Mouse (Mus musculus): ENCODE data around the gene Gm39653. TPM values are rescaled to one million over a fixed set of nuclear protein-coding genes. Genes with fewer than 3 reads are reported as not detected.
A peak's percentile ranks its signal among the peaks of the same experiment; 100 is the strongest.
"Not testable (repeated sequence)": the region's sequence is repeated elsewhere in the genome, so short reads cannot be mapped to it uniquely, and the experiment has no call there.

Gm39653 gene
- polyA plus RNA-seq, 1 experiment from 2014 or later: not detected

- 25% methylated on average over 2 of the region's 2 CpGs for WGBS
- H3K4me3 ChIP-seq: no peak overlapping the region
- H3K9me3 ChIP-seq: no peaks in the 10 kb centered on the region
- no peak overlapping the region for H3K9ac ChIP-seq
- no peak overlapping the region for H3K27ac ChIP-seq
- no peaks in the 10 kb centered on the region for H3K4me1 ChIP-seq
- ATAC-seq (ENCODE audit: borderline replicate concordance, extremely low read depth, low FRiP score, low TSS enrichment): no peak
- H3K27me3 ChIP-seq: no peaks in the 10 kb centered on the region
- no peaks in the 10 kb centered on the region for H3K36me3 ChIP-seq
- H3K4me2 ChIP-seq: no peak overlapping the region
These were observed 12.4 kb downstream of the Gm39653 start for GRCm38 (mm10) chr1:63628211-63628610.

DNA sequence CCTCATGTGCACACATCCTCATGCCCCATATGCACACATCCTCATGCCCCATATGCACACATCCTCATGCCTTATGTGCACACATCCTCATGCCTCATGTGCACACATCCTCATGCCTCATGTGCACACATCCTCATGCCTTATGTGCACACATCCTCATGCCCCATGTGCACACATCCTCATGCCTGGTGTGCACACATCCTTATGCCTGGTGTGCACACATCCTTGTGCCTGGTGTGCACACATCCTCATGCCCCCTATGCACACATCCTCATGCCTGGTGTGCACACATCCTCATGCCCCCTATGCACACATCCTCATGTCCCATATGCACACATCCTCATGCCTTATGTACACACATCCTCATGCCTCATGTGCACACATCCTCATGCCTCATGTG is 14.6 kb downstream of the Gm39653 start:
- H3K27ac ChIP-seq; H3K9ac ChIP-seq; H3K36me3 ChIP-seq; H3K4me1 ChIP-seq; ATAC-seq (ENCODE audit: borderline replicate concordance, extremely low read depth, low FRiP score, low TSS enrichment); H3K4me2 ChIP-seq; H3K9me3 ChIP-seq; H3K4me3 ChIP-seq; H3K27me3 ChIP-seq: not testable (repeated sequence)

DNA sequence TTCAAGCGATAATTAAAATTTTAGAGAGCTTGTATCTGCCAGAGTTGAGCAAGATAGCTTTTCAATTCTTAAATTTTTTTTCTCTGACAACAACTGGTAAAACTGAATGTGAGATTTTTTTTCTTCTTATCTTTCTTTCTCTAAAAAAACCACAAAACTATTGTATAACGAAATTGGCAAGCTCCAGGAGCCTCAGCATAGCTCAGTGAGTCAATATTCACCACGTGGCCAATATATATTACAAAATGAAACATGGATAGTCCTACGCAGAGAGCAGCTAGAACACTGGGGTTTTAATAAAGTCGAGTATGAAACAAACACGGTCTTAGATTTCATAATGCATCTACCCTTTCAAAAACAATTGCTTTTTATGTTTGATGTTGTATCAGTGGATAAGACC is 24.2 kb downstream of the Gm39653 start:
- no peaks in the 10 kb centered on the region for H3K4me1 ChIP-seq
- no peak overlapping the region for H3K27ac ChIP-seq
- no peaks in the 10 kb centered on the region for H3K36me3 ChIP-seq
- no peaks in the 10 kb centered on the region for H3K27me3 ChIP-seq
- 64% methylated on average over 6 of the region's 6 CpGs for WGBS
- no peak overlapping the region for H3K4me3 ChIP-seq
- H3K9me3 ChIP-seq: no peaks in the 10 kb centered on the region
- no peak overlapping the region for H3K9ac ChIP-seq
- no peak overlapping the region for H3K4me2 ChIP-seq
- ATAC-seq (ENCODE audit: borderline replicate concordance, extremely low read depth, low FRiP score, low TSS enrichment): no peak

DNA sequence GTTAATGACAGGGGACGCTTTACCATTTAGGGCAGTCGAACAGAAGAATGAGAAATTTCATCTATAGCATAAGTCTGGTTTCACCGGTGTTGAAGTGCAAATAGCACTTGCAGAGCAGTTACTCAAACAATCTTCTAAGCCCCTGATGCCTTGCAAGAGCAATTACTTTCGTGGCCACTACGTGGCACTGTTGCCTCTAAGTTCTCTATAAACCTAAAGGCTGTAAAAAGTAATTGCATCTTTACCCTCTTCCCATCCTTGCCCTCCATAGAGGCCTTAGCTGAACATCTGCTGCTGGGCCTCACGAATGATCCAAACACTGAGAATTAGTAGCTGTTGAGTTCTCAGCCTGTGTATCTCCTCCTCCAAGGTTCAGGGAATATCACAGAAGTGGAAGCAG is 42.2 kb downstream of the Gm39653 start:
- H3K4me1 ChIP-seq: no peaks in the 10 kb centered on the region
- H3K27me3 ChIP-seq: no peaks in the 10 kb centered on the region
- 11% methylated on average over 6 of the region's 6 CpGs for WGBS
- no peaks in the 10 kb centered on the region for H3K9me3 ChIP-seq
- no peak overlapping the region for H3K4me3 ChIP-seq
- no peaks in the 10 kb centered on the region for H3K36me3 ChIP-seq
- H3K9ac ChIP-seq: no peak overlapping the region
- no peak for ATAC-seq (ENCODE audit: borderline replicate concordance, extremely low read depth, low FRiP score, low TSS enrichment)
- H3K4me2 ChIP-seq: no peak overlapping the region
- H3K27ac ChIP-seq: no peak overlapping the region

- H3K4me1 ChIP-seq: no peaks in the 10 kb centered on the region
- H3K9ac ChIP-seq: no peak overlapping the region
- ATAC-seq (ENCODE audit: borderline replicate concordance, extremely low read depth, low FRiP score, low TSS enrichment): no peak
- no peak overlapping the region for H3K4me2 ChIP-seq
- no peaks in the 10 kb centered on the region for H3K27me3 ChIP-seq
- no peaks in the 10 kb centered on the region for H3K36me3 ChIP-seq
- H3K27ac ChIP-seq: no peak overlapping the region
- no peak overlapping the region for H3K4me3 ChIP-seq
- no peaks in the 10 kb centered on the region for H3K9me3 ChIP-seq
- 2% methylated on average over 7 of the region's 7 CpGs for WGBS
These were observed 43.8 kb downstream of the Gm39653 start for GRCm38 (mm10) chr1:63659591-63659990.

- 90% methylated on average over 2 of the region's 2 CpGs for WGBS
These were observed 50.3 kb downstream of the Gm39653 start for GRCm38 (mm10) chr1:63666089-63666488.

DNA sequence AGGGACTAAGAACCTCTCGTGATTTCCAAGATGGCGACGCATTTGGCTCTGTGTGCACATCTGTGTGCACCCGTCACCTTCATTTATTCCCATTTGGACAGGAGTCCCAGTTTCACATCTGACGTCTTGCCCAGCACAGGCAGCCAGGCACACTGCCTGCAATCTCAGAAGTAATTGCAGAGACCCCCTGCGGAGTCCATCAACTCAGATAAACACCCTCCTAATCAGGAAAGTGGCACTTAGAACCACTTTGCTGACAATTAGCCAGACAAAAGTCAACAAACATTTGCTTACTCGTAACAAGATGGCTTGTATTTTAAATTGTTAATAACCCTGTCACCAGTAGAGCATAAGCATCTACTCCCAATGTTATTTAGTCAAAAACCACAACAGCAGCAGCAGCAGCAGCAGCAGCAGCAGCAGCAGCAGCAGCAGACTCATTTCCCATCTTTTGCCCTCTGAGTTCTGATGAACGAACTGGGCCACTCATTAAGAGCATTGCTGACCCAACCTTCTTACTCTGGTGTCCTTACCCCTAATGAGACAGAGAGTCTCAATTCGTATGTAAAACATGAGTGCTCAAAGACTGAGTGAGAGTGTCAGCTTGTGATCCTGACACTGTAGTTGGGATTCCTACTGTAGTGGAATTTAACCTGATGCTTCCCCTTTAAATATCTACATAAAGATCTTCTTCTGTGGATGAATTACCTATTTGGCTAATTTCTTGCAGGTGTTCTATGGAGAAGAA is 51.6 kb downstream of the Gm39653 start:
- Histone ChIP-seq H3K36me3 (no peaks in the 10 kb centered on the region), H3K27ac (no peak overlapping the region), H3K9ac (no peak overlapping the region), H3K4me1 (no peaks in the 10 kb centered on the region), H3K4me3 (no peak overlapping the region), H3K4me2 (no peak overlapping the region), H3K9me3 (no peaks in the 10 kb centered on the region), H3K27me3 (peaks cover 9% of the 10 kb centered on the region; the same call in 1 of the 2 replicates)
- no peak for ATAC-seq (ENCODE audit: borderline replicate concordance, extremely low read depth, low FRiP score, low TSS enrichment)
- WGBS: 37% methylated on average over 9 of the region's 9 CpGs

More at GRCm38 (mm10) chr1:63666089-63666488, 50.3 kb downstream of the Gm39653 start:
- Histone ChIP-seq H3K4me2 (no peak overlapping the region), H3K9ac (no peak overlapping the region), H3K4me1 (no peaks in the 10 kb centered on the region), H3K36me3 (no peaks in the 10 kb centered on the region), H3K4me3 (no peak overlapping the region), H3K27ac (no peak overlapping the region), H3K27me3 (peaks cover 9% of the 10 kb centered on the region; the same call in 1 of the 2 replicates), H3K9me3 (no peaks in the 10 kb centered on the region)
- no peak for ATAC-seq (ENCODE audit: borderline replicate concordance, extremely low read depth, low FRiP score, low TSS enrichment)

DNA sequence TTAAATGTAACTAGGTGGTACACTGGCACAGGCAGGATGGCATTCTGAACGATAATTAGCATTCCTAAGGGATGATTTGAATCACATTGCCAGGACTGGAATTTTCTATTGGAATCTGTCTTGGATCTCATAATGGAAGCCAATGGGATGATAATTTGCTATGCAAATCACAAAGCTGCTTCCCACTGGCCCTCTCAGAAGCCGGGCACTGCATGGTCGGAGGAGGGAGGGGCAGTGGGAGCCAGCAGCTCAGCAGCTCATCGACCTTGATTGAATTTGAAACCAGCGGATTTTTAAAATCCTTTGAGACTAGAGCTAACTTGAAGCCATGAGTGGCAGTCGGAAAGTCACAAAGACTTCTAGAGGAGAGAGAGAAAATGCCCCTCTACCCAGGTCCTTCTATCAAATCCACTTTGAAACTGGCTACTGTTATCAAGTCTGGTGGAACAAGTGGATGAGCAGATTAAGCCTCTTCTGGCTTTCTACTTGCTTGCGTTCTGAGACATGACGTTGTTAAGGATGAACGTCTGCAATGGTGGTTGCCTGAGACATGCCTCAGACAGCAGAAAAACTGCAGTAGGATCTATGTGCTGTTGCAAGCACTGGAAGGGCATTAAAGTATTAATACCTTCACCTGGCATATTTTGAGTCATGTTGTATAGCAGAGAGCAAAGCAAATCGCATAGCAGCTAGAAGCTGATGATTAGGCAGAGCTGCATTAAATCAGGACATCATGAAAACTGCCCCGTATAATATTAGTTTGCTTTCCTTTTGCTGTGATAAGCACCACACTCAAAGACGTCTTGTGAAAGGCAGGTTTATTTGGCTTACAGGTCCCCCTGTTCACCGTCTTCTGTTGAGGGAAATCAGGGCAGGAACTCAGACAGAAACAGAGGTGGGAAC is 52.4 kb downstream of the Gm39653 start:
- Histone ChIP-seq H3K9ac (no peak overlapping the region), H3K27ac (no peak overlapping the region), H3K36me3 (no peaks in the 10 kb centered on the region), H3K4me3 (no peak overlapping the region), H3K27me3 (peaks cover 9% of the 10 kb centered on the region; the same call in 1 of the 2 replicates), H3K4me1 (no peaks in the 10 kb centered on the region), H3K9me3 (no peaks in the 10 kb centered on the region), H3K4me2 (0 out of 2 replicates have a peak overlapping the region, but pooled peaks have one; percentile 22)
- 25% methylated on average over 13 of the region's 13 CpGs for WGBS
- no peak for ATAC-seq (ENCODE audit: borderline replicate concordance, extremely low read depth, low FRiP score, low TSS enrichment)

- Histone ChIP-seq H3K27ac (no peak overlapping the region), H3K9ac (no peak overlapping the region), H3K4me1 (no peaks in the 10 kb centered on the region), H3K9me3 (no peaks in the 10 kb centered on the region), H3K4me2 (0 out of 2 replicates have a peak overlapping the region, but pooled peaks have one; percentile 22), H3K27me3 (peaks cover 9% of the 10 kb centered on the region; the same call in 1 of the 2 replicates), H3K36me3 (no peaks in the 10 kb centered on the region), H3K4me3 (no peak overlapping the region)
- 4% methylated on average over 3 of the region's 3 CpGs for WGBS
- no peak for ATAC-seq (ENCODE audit: borderline replicate concordance, extremely low read depth, low FRiP score, low TSS enrichment)
These were observed 53.0 kb downstream of the Gm39653 start for GRCm38 (mm10) chr1:63668852-63669160.

Other genes with a start within 250 kb of the Gm39653 start
- 0.69 and 0.77 TPM in 2 replicates for gene Adam23, start 170.1 kb upstream of the Gm39653 start, polyA plus RNA-seq (2015; fragmentation: Nextera tagmentation; extraction: Ambion mirVana)
- not detected in 2 replicates for gene Dytn, start 71.0 kb downstream of the Gm39653 start, polyA plus RNA-seq (2015; fragmentation: Nextera tagmentation; extraction: Ambion mirVana)
- 0.42 and 0.77 TPM in 2 replicates for gene Mdh1b, start 114.3 kb downstream of the Gm39653 start, polyA plus RNA-seq (2015; fragmentation: Nextera tagmentation; extraction: Ambion mirVana)
- gene Fastkd2, start 114.6 kb downstream of the Gm39653 start, polyA plus RNA-seq (2015; fragmentation: Nextera tagmentation; extraction: Ambion mirVana): 50.0 and 56.4 TPM in 2 replicates
- gene 4933402D24Rik, start 153.3 kb downstream of the Gm39653 start, polyA plus RNA-seq (2015; fragmentation: Nextera tagmentation; extraction: Ambion mirVana): not detected in 2 replicates